16 mouse cellular contexts compared by ENCODE assay signal in the genomic region with DNA sequence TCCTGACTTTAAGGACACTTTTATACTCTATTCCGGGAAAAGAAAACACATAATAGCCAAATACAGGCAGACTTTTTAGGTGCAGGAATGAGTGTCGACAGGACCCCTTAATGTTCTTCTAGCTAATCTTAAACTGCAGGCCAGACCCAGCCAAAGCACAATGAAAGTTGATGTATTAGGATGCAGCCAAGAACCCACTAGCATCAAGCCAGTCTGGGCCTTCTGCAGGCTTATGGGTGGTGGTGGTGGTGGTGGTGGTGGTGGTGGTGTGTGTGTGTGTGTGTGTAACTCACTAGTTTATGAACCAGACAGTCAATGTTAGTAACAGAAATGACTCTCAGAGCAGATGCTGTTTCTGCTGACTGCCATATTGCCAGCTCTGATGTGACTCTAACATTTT.
DNase-seq lines count a peak whose midpoint lies in the region; ATAC-seq and TF ChIP-seq lines count a peak whose summit lies in the region.
"Had no signal": no experiment of that assay in that cellular context is flagged by ENCODE, and none has a peak within 500 bp of the region (broad histone marks: within the 10 kb centered on the region; RNA-seq: fewer than 3 reads in every experiment).

No protein-coding gene starts in this region.

- peaks cover 14% of the 10 kb centered on the region; the same call in 1 of the 2 replicates for H3K4me1 ChIP-seq in heart, postnatal 0 days (ENCODE audit: control insufficient read depth, insufficient read depth)
- H3K4me1 ChIP-seq in heart, embryonic 12.5 days (replicated peaks): peaks cover 27% of the 10 kb centered on the region
- H3K4me1 ChIP-seq in small intestine, adult 2 months (ENCODE audit: control insufficient read depth, insufficient read depth, insufficient read length, low read length): peaks cover 34% of the 10 kb centered on the region

- no peak for ATAC-seq in heart, postnatal 0 days (ENCODE audit: insufficient read depth, low read depth)
- no peak for ATAC-seq in heart, embryonic 12.5 days (ENCODE audit: insufficient number of reproducible peaks, low FRiP score)
- no peak for ATAC-seq in activated CD4-positive, CD25-positive, alpha-beta regulatory T cell, adult 4 months
- ATAC-seq: inflammation-experienced regulatory T-cells, adult 6 months had no signal

- 53% methylated on average over 2 of the region's 2 CpGs for WGBS in heart, postnatal 0 days
- WGBS in heart, embryonic 12.5 days: 70% methylated on average over 2 of the region's 2 CpGs
- 74% methylated on average over 2 of the region's 2 CpGs for WGBS in small intestine, adult 2 months

- H3K9me3 ChIP-seq in heart, postnatal 0 days (replicated peaks; ENCODE audit: control insufficient read depth, low read length): no peaks in the 10 kb centered on the region
- H3K9me3 ChIP-seq in heart, embryonic 12.5 days (replicated peaks): no peaks in the 10 kb centered on the region
- H3K9me3 ChIP-seq: embryonic facial prominence, embryonic 15.5 days; forebrain, embryonic 12.5 days had no signal

- TF ChIP-seq EP300 in heart, postnatal 0 days (IDR thresholded peaks at IDR 0.05; ENCODE audit: low read depth): no peak

- no peak for TF ChIP-seq POLR2A in small intestine, adult 2 months (IDR thresholded peaks at IDR 0.05; ENCODE audit: low read depth, low read length)

- H3K27ac ChIP-seq in heart, postnatal 0 days (ENCODE audit: low read depth): peak overlapping the region; percentile 20; the same call in 1 of the 2 replicates
- no peak overlapping the region for H3K27ac ChIP-seq in heart, embryonic 12.5 days (ENCODE audit: poor library complexity, severe bottlenecking)
- H3K27ac ChIP-seq in layer of hippocampus, adult 2 months: no peak overlapping the region
- H3K27ac ChIP-seq in small intestine, adult 2 months (ENCODE audit: insufficient read depth, low read depth, low read length): peak overlapping the region; percentile 96
- H3K27ac ChIP-seq: embryonic facial prominence, embryonic 15.5 days; forebrain, embryonic 12.5 days; left cerebral cortex, adult 2 months had no signal

- H3K4me3 ChIP-seq in heart, postnatal 0 days (ENCODE audit: low read depth, low read length): no peak overlapping the region
- H3K4me3 ChIP-seq in heart, embryonic 12.5 days: no peak overlapping the region
- H3K4me3 ChIP-seq in layer of hippocampus, adult 2 months: no peak overlapping the region
- no peak overlapping the region for H3K4me3 ChIP-seq in small intestine, adult 2 months (ENCODE audit: low read depth, low read length)
- H3K4me3 ChIP-seq: embryonic facial prominence, embryonic 15.5 days; forebrain, embryonic 12.5 days; heart, adult 2 months; left cerebral cortex, adult 2 months had no signal

- no peak for TF ChIP-seq CTCF in heart, postnatal 0 days (IDR thresholded peaks at IDR 0.05; ENCODE audit: low read depth)
- no peak for TF ChIP-seq CTCF in layer of hippocampus, adult 2 months (conservative IDR thresholded peaks at IDR 0.05)
- TF ChIP-seq CTCF in small intestine, adult 2 months (IDR thresholded peaks at IDR 0.05; ENCODE audit: extremely low read depth, insufficient read length, insufficient replicate concordance, low read depth, low read length): no peak

- no peak for DNase-seq in heart, postnatal 0 days (ENCODE audit: low spot score)
- DNase-seq in layer of hippocampus, adult 2 months (ENCODE audit: low spot score in 2 of 2): peak; percentile 17 to 34
- no peak for DNase-seq in layer of hippocampus, adult 9-10 months (ENCODE audit: low spot score)
- DNase-seq in layer of hippocampus, adult 9-11 months: peak; percentile 33
- DNase-seq in urinary bladder, postnatal 25 days (ENCODE audit: low spot score): no peak
- DNase-seq: cerebellum, adult 11-12 months; heart, adult 2 months; heart, postnatal 36 days; lung, postnatal 14 days had no signal

- no peak overlapping the region for H3K9ac ChIP-seq in heart, postnatal 0 days (replicated peaks; ENCODE audit: low read depth, low read length)
- no peak overlapping the region for H3K9ac ChIP-seq in heart, embryonic 12.5 days
- H3K9ac ChIP-seq: embryonic facial prominence, embryonic 15.5 days; forebrain, embryonic 12.5 days had no signal

- no peaks in the 10 kb centered on the region for H3K36me3 ChIP-seq in heart, postnatal 0 days (replicated peaks; ENCODE audit: control insufficient read depth, insufficient read depth, low read length)
- H3K36me3 ChIP-seq in heart, embryonic 12.5 days: no peaks in the 10 kb centered on the region
- no peaks in the 10 kb centered on the region for H3K36me3 ChIP-seq in small intestine, adult 2 months (ENCODE audit: control insufficient read depth, insufficient read depth, low read length)
- H3K36me3 ChIP-seq: embryonic facial prominence, embryonic 15.5 days; forebrain, embryonic 12.5 days had no signal

- H3K4me2 ChIP-seq in heart, postnatal 0 days (ENCODE audit: low read depth, low read length): no peak overlapping the region
- no peak overlapping the region for H3K4me2 ChIP-seq in heart, embryonic 12.5 days
- H3K4me2 ChIP-seq: embryonic facial prominence, embryonic 15.5 days; forebrain, embryonic 12.5 days had no signal

- no peaks in the 10 kb centered on the region for H3K27me3 ChIP-seq in heart, postnatal 0 days (ENCODE audit: control insufficient read depth, insufficient read depth, low read length)
- H3K27me3 ChIP-seq in heart, embryonic 12.5 days (replicated peaks): no peaks in the 10 kb centered on the region
- H3K27me3 ChIP-seq in small intestine, adult 2 months (ENCODE audit: control insufficient read depth, insufficient read depth, low read length): no peaks in the 10 kb centered on the region
- H3K27me3 ChIP-seq: embryonic facial prominence, embryonic 15.5 days; forebrain, embryonic 12.5 days had no signal

Comparison
In these comparisons a context has a peak if more than half of its experiments do, and no peak if none do; other contexts are left out.
1. DNase-seq: peak in layer of hippocampus, adult 2 months (2 of 2) and layer of hippocampus, adult 9-11 months (single experiment); none in heart, postnatal 0 days (single experiment), layer of hippocampus, adult 9-10 months (single experiment) and urinary bladder, postnatal 25 days (single experiment).
2. H3K27ac ChIP-seq: peak in heart, postnatal 0 days (single experiment) and small intestine, adult 2 months (single experiment); none in heart, embryonic 12.5 days (single experiment) and layer of hippocampus, adult 2 months (single experiment).